Mouse (Mus musculus) lung, embryonic 14.5 days (tissue): ENCODE measurements around the gene Ano6. TPM values are rescaled to one million over a fixed set of nuclear protein-coding genes. Genes with fewer than 3 reads are reported as not detected.

Experiments used
- ATAC-seq: fragments of 200-750 bp; cut with Nextera tagmentation; 2 replicates; pipeline ENCODE4 v1.8.0; 2017; ENCODE audit warnings: mild to moderate bottlenecking, moderate TSS enrichment, moderate library complexity; ENCODE audit not compliant: insufficient read depth
- DNase-seq: peaks from one replicate; pipeline ENCODE4 v3.0.0-alpha.2; 2015
- H3K27ac ChIP-seq: fragments of 300-500 bp; sonication (generic); 2 replicates; pipeline ENCODE4 v1.5.1; 2014; ENCODE audit warnings: low read depth, mild to moderate bottlenecking, moderate library complexity
- H3K27me3 ChIP-seq: fragments of 300-500 bp; sonication (generic); 2 replicates; pipeline ENCODE4 v1.6.1; 2014; ENCODE audit warnings: low read length, control low read depth; ENCODE audit not compliant: insufficient read depth
- H3K36me3 ChIP-seq: fragments of 300-500 bp; sonication (generic); 2 replicates; pipeline ENCODE4 v1.6.1; 2014; ENCODE audit warnings: control low read depth; ENCODE audit not compliant: insufficient read depth
- H3K4me1 ChIP-seq: fragments of 300-500 bp; sonication (generic); 2 replicates; pipeline ENCODE4 v1.6.1; 2014; ENCODE audit warnings: antibody characterized with exemption, control low read depth; ENCODE audit not compliant: insufficient read depth
- H3K4me2 ChIP-seq: fragments of 300-500 bp; sonication (generic); 2 replicates; pipeline ENCODE4 v1.6.1; 2014; ENCODE audit warnings: mild to moderate bottlenecking
- H3K4me3 ChIP-seq: fragments of 300-500 bp; sonication (generic); 2 replicates; pipeline ENCODE4 v1.5.1; 2014; ENCODE audit warnings: low read depth, low read length
- H3K9ac ChIP-seq: fragments of 300-500 bp; sonication (generic); 2 replicates; pipeline ENCODE4 v1.6.1; 2014
- H3K9me3 ChIP-seq: fragments of 300-500 bp; sonication (generic); 2 replicates; pipeline ENCODE4 v1.6.1; 2016; ENCODE audit warnings: low read depth, low read length, control low read depth
- CTCF ChIP-seq: IDR thresholded peaks from 2 replicates; pipeline ENCODE4 v1.5.1; 2016; ENCODE audit warnings: antibody characterized with exemption, low read depth
- WGBS: fragments of 180-500 bp; shearing (Covaris S2); extraction: QIAGEN DNeasy Blood & Tissue Kit; methylation state at CpG from one replicate; pipeline ENCODE4 v1.1.7; 2014; 5-methylcytosine and 5-hydroxymethylcytosine counted together
- polyA plus RNA-seq: library from polyadenylated mRNA; unstranded; fragments of >200 nt; fragmentation: Nextera tagmentation; extraction: Ambion mirVana; gene quantifications from 2 replicates; pipeline ENCODE4 v1.2.1, GENCODE M21; 2014

Ano6 gene
- polyA plus RNA-seq, result 54.7 and 57.5 TPM in 2 replicates

DNA sequence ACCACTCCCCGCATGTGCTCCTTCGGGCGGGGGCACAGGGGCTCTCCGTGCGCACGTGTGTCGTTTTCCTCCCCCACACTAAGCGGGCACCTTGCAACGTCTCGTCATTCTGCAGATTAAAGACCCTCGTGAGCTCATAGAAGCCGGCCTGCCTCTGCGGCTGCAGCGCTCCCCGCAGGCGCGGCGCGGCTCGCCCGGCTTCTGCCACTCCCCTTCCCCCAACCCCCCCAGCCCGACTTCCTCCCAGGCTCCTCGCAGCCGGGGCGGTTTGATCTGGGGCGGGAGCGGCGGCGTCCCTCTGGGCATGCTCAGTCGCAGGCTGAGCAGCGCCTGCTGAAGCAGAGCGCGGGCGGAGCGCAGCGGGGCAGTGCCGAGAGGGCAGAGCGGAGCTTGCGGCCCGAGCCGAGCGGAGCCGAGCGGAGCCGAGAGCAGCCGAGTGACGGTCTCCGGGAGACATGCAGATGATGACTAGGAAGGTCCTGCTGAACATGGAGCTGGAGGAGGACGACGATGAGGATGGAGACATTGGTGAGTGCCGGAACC, at the start of gene Ano6:
Gene Ano6 (plus strand): TSS at position 315 of the 543 bp plus-strand sequence.
- no peaks in the 10 kb centered on the region for H3K27me3 ChIP-seq
- H3K36me3 ChIP-seq, result 0 out of 2 replicates have a peak, but pooled peaks cover 5% of the 10 kb centered on the region
- peak within 1 kb of the TSS; percentile 82 for H3K4me2 ChIP-seq
- DNase-seq (peak; percentile 96), ATAC-seq (peak; percentile 96)
- H3K9me3 ChIP-seq, result no peaks in the 10 kb centered on the region
- peak within 1 kb of the TSS; percentile 93 for H3K9ac ChIP-seq
- WGBS, result under 1% methylated on average over 51 of the region's 51 CpGs
- H3K4me3 ChIP-seq, result peak within 1 kb of the TSS; percentile 73
- peaks cover 12% of the 10 kb centered on the region; the same call in 1 of the 2 replicates for H3K4me1 ChIP-seq
- peak within 1 kb of the TSS; percentile 83 for H3K27ac ChIP-seq
- TF ChIP-seq CTCF, result 0 out of 2 replicates have a peak, but pooled peaks have one; percentile 10

DNA sequence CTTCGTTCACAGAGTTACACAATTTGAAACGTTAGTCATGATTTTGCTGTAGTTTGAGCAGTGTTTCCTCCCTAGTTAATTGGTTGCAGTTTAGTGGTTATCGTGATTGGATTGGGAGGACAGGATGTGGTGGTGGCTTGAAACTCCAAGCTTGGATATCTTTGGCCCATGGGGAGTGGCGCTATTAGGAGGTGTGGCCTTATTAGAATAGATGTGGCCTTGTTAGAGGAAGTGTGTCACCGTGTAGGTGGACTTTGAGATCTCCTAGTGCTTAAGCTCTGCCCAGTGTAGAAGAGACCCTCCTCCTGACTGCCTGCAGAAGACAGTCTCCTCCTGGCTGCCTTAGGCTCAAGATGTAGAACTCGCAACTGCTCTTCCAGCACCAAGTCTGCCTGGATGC, 47.7 kb upstream of the Ano6 start:
- Histone ChIP-seq H3K9me3 (no peaks in the 10 kb centered on the region), H3K9ac (no peak overlapping the region), H3K27ac (no peak overlapping the region), H3K4me2 (no peak overlapping the region), H3K4me3 (no peak overlapping the region), H3K36me3 (no peaks in the 10 kb centered on the region), H3K4me1 (no peaks in the 10 kb centered on the region), H3K27me3 (no peaks in the 10 kb centered on the region)
- DNase-seq (no peak), ATAC-seq (no peak)
- no peak for TF ChIP-seq CTCF
- WGBS, result 85% methylated on average over 6 of the region's 6 CpGs

DNA sequence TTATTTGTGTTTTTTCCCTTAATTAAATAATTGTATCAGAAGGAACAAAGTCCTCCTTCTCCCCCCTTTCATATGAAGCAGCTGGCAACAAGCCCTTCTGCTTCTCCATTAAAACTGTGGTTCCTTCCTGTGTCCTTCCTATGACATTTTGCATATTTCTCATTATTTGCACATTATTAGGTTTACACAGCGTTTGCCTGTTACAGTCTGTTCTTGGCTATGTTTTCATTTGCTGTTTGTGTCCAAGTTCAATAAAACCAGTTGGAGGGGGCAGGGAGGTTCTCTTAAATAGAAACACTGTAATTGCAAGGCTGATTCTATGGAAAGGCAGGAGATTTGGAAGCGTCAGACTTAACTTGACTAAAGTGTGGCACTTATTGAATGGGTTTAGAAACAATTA, 46.8 kb upstream of the Ano6 start:
- Histone ChIP-seq H3K4me1 (no peaks in the 10 kb centered on the region), H3K27me3 (no peaks in the 10 kb centered on the region), H3K36me3 (no peaks in the 10 kb centered on the region), H3K9me3 (no peaks in the 10 kb centered on the region), H3K9ac (no peak overlapping the region), H3K4me2 (no peak overlapping the region), H3K27ac (no peak overlapping the region), H3K4me3 (no peak overlapping the region)
- ATAC-seq (no peak), DNase-seq (no peak)
- no peak for TF ChIP-seq CTCF
- WGBS, result 54% methylated on average over 2 of the region's 2 CpGs

DNA sequence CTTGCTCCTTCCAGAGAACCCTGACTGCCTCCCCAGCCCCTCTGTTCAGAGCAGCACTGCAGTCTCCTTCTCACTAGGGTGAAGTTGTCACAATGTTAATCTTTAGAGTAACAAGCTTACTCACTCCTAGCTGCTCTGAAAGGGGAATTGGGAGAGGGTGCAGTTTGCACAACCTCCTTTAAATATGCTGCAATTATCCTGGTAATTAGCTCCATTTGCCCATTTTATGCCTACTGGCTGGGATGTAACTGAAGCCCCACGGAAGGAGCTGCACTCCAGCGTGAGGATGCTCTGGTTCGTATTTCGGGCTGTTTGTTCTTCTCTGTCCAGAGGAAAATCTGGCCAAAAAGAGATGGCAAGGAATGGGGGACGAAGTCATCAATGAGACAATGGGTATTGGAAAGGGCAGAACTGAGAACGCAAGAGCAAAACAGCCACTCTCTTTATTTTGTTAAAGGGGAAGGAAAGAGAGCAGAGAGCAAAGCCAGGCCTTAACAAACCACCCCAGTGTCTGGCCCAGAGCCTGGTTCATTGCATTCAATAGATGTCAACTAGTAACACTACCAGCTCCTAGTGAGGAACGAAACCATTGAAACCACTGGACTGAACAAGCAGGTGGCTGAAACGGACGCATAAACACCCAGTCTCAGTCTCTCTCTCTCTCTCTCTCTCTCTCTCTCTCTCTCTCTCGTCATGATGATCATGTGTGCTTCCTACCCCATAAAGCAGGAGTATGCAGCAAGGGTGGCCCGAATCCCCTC, 45.1 kb upstream of the Ano6 start:
- H3K27me3 ChIP-seq, result no peaks in the 10 kb centered on the region
- no peak for TF ChIP-seq CTCF

DNA sequence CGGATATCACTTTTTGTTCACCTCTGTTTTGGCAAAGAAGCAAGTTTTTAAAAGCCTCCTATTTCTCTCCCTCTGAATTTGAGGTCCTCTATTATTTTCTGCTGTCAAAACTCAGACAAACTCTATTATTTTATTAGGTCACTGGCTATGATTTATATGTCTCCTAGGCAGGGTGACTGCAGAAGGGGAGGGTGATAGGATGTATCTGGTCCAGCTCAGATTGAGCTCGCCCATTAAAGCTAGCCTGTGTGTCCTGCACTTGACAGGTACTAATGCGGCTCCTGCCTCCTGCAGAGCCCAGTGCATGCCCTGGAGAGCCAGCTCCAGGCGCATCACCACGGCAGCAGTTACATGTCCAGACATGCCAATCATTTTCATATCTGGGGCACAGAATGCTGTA, 44.1 kb upstream of the Ano6 start:
- no peak overlapping the region for H3K4me3 ChIP-seq
- ATAC-seq (no peak), DNase-seq (no peak)

More for the DNA sequence above, 45.1 kb upstream of the Ano6 start:
- no peaks in the 10 kb centered on the region for H3K36me3 ChIP-seq
- H3K4me1 ChIP-seq, result no peaks in the 10 kb centered on the region
- ATAC-seq (no peak), DNase-seq (no peak)
- H3K4me3 ChIP-seq, result no peak overlapping the region
- no peak overlapping the region for H3K4me2 ChIP-seq
- no peak overlapping the region for H3K9ac ChIP-seq
- 71% methylated on average over 11 of the region's 11 CpGs for WGBS
- no peaks in the 10 kb centered on the region for H3K9me3 ChIP-seq
- no peak overlapping the region for H3K27ac ChIP-seq

DNA sequence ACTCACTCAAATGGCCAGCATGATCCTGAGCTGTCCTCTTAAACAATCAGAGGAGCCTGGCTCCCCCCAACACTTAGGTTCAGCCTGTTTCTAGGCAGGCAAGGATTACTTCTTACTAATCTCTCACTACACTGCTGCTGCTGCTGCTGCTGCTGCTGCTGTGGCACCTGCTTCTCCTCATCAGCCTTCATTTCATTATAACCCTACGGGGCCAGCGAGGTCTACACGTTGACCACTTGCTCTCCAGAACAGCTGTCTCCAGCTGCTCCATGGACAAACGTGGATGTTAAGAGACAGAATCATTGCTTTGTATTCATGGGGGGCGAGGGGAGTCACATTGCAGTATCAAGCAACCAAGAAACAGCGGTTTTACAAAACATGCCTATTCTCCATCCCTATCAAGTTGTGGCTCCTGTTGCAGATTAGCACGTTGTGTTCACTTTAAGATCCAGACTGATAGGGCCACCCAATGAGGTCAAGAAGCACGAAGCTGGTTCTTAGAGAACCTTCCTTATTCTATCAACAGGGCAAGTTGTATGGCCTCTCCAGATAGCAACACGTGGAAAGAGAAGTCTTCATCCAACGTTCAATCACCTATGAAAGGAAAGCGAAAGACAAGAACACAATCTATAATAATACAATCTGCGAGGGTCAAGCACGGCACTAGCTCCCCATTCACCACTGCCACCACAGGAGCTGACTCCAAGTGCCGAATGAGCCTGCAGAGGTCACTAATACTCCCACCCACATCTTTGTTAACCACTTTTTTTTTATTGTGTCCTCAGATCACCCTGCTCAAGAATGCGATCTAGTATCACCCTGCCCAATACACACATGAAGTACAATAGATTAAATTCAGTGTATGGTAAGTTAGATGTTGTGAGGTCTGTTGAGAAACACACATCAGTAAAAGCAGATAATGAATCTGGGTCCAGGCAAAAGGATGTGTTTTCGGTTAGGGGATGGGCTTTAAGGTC, 43.4 kb upstream of the Ano6 start:
- Histone ChIP-seq H3K36me3 (no peaks in the 10 kb centered on the region), H3K4me3 (no peak overlapping the region), H3K27me3 (no peaks in the 10 kb centered on the region), H3K9ac (no peak overlapping the region), H3K27ac (no peak overlapping the region), H3K4me2 (no peak overlapping the region), H3K9me3 (no peaks in the 10 kb centered on the region), H3K4me1 (no peaks in the 10 kb centered on the region)
- ATAC-seq, result no peak
- 75% methylated on average over 16 of the region's 16 CpGs for WGBS
- no peak for DNase-seq
- no peak for TF ChIP-seq CTCF

More for the DNA sequence above, 44.1 kb upstream of the Ano6 start:
- H3K4me2 ChIP-seq, result no peak overlapping the region
- no peak for TF ChIP-seq CTCF
- H3K9me3 ChIP-seq, result no peaks in the 10 kb centered on the region
- 54% methylated on average over 5 of the region's 5 CpGs for WGBS
- H3K9ac ChIP-seq, result no peak overlapping the region
- H3K27ac ChIP-seq, result no peak overlapping the region
- H3K36me3 ChIP-seq, result no peaks in the 10 kb centered on the region
- H3K27me3 ChIP-seq, result no peaks in the 10 kb centered on the region
- H3K4me1 ChIP-seq, result no peaks in the 10 kb centered on the region
